Mouse (Mus musculus): ENCODE data around the gene Prkn. TPM values are rescaled to one million over a fixed set of nuclear protein-coding genes. Genes with fewer than 3 reads are reported as not detected.
A peak's percentile ranks its signal among the peaks of the same experiment; 100 is the strongest.

Prkn gene
- total RNA-seq, 2 experiments from 2014 or later: 8.7 to 12.0 TPM

GRCm38 (mm10) chr17:11402225-11402875 lies 562.2 kb downstream of the Prkn start:
- DNase-seq: no peak

GRCm38 (mm10) chr17:11411414-11411813 lies 571.2 kb downstream of the Prkn start:
- DNase-seq: no peak

GRCm38 (mm10) chr17:11413688-11414087 lies 573.5 kb downstream of the Prkn start:
- DNase-seq: peak in 1 of 2 experiments; percentile 8

- DNase-seq: no peak
Observed at GRCm38 (mm10) chr17:11414288-11414687, 574.1 kb downstream of the Prkn start.

GRCm38 (mm10) chr17:11417150-11417549 lies 577.0 kb downstream of the Prkn start:
- DNase-seq: no peak

- DNase-seq: no peak
Observed at GRCm38 (mm10) chr17:11419484-11419883, 579.3 kb downstream of the Prkn start.

GRCm38 (mm10) chr17:11420839-11421238 lies 580.7 kb downstream of the Prkn start:
- DNase-seq: peak in 1 of 2 experiments; percentile 15

GRCm38 (mm10) chr17:11421264-11421940 lies 581.2 kb downstream of the Prkn start:
- DNase-seq: no peak

GRCm38 (mm10) chr17:11431323-11431722 lies 591.1 kb downstream of the Prkn start:
- DNase-seq: no peak

GRCm38 (mm10) chr17:11432593-11432992 lies 592.4 kb downstream of the Prkn start:
- DNase-seq: no peak

GRCm38 (mm10) chr17:11462721-11463120 lies 622.5 kb downstream of the Prkn start:
- no peak for DNase-seq

GRCm38 (mm10) chr17:11466095-11466494 lies 625.9 kb downstream of the Prkn start:
- DNase-seq: no peak

- no peak for DNase-seq
Observed at GRCm38 (mm10) chr17:11468624-11469023, 628.4 kb downstream of the Prkn start.

GRCm38 (mm10) chr17:11483032-11483431 lies 642.8 kb downstream of the Prkn start:
- DNase-seq: no peak

GRCm38 (mm10) chr17:11490051-11490450 lies 649.9 kb downstream of the Prkn start:
- DNase-seq: no peak

- DNase-seq: peak; percentile 44 to 49
Observed at GRCm38 (mm10) chr17:11502556-11502955, 662.4 kb downstream of the Prkn start.

GRCm38 (mm10) chr17:11504496-11504895 lies 664.3 kb downstream of the Prkn start:
- no peak for DNase-seq

- DNase-seq: no peak
Observed at GRCm38 (mm10) chr17:11507082-11507481, 666.9 kb downstream of the Prkn start.

- DNase-seq: no peak
Observed at GRCm38 (mm10) chr17:11510081-11510480, 669.9 kb downstream of the Prkn start.

GRCm38 (mm10) chr17:11514032-11514761 lies 674.0 kb downstream of the Prkn start:
- DNase-seq: no peak

GRCm38 (mm10) chr17:11515619-11516018 lies 675.4 kb downstream of the Prkn start:
- no peak for DNase-seq

- no peak for DNase-seq
Observed at GRCm38 (mm10) chr17:11516165-11516564, 676.0 kb downstream of the Prkn start.

GRCm38 (mm10) chr17:11532066-11532465 lies 691.9 kb downstream of the Prkn start:
- DNase-seq: no peak

All from adrenal gland, postnatal 36 days (tissue).